Mouse (Mus musculus) lung, adult 2 months (tissue): ENCODE measurements around the gene Kcnc3. TPM values are rescaled to one million over a fixed set of nuclear protein-coding genes. Genes with fewer than 3 reads are reported as not detected.

Experiments used
- DNase-seq: peaks from one replicate; pipeline ENCODE4 v3.0.0; 2022
- H3K4me1 ChIP-seq: fragments of 200-500 bp; 2 replicates; pipeline ENCODE4 v1.6.1; 2011; ENCODE audit warnings: low read length; ENCODE audit not compliant: control insufficient read depth, insufficient read depth
- H3K4me3 ChIP-seq: fragments of 200-500 bp; replicated peaks from 2 replicates; pipeline ENCODE3; 2011; ENCODE audit warnings: low read depth, mild to moderate bottlenecking, control low read depth, low read length; ENCODE audit errors: extremely low read depth
- CTCF ChIP-seq: fragments of 200-500 bp; IDR thresholded peaks from 2 replicates; pipeline ENCODE4 v1.5.1; 2011; ENCODE audit warnings: mild to moderate bottlenecking, low read length, control low read depth; ENCODE audit not compliant: insufficient read depth
- POLR2A ChIP-seq: fragments of 200-500 bp; IDR thresholded peaks from 2 replicates; pipeline ENCODE4 v1.6.1; 2011; ENCODE audit warnings: low read depth, mild to moderate bottlenecking, control low read depth, low read length, borderline replicate concordance; ENCODE audit errors: extremely low read depth
- WGBS: fragments of 180-500 bp; shearing (Covaris S2); methylation state at CpG from one replicate; pipeline ENCODE4 v1.1.7; 2018; 5-methylcytosine and 5-hydroxymethylcytosine counted together
- polyA plus RNA-seq: library from polyadenylated mRNA; depleted of rRNA; stranded (reverse); fragments of >200 nt; gene quantifications from 2 replicates; pipeline ENCODE4 v1.2.3, GENCODE M21; 2012

Kcnc3 gene
- polyA plus RNA-seq, 1 experiment, result 36.0 TPM

DNA sequence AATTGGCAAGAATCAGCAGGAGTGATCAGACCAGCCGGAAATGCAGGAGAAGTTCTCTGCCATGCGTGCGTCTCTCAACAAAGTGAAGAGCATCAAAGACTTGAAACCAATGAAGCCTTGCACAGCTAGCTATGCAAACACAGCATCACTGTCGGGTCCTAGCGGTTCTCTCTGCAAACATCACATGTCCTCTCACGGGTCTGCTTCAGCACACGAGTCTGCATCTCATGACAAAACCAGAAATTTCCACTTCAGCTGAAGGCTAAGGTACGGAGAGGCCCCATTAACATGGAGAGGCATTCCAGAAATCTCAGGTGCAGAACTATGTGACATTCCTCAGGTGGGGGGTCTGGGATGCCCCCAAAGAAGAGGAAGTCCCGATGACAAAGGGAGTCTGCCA, 21.7 kb upstream of the Kcnc3 start:
- peak; percentile 4 for DNase-seq

DNA sequence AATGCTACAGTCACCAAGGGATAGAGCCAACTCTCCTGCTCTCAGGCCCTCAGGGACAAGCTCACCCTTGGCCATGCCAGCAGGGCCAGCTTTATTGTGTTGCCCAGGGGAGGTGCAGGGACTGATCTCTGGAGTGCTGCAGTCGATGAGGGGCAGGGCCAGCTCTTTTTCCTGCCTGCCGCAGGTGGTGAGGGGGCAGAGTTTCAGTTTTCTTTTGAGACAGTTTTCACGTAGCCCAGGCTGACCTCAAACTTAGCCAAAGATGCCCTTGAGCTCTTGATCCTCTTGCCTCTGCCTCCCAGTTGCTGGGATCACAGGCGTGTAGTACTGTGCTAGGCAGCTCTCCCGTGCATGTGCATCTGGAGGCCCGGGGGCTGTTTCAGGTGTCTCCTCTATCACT, 19.5 kb upstream of the Kcnc3 start:
- no peaks in the 10 kb centered on the region; the same call in 1 of the 2 replicates for H3K4me1 ChIP-seq
- TF ChIP-seq POLR2A, result no peak
- TF ChIP-seq CTCF, result no peak
- H3K4me3 ChIP-seq, result no peak overlapping the region
- DNase-seq, result peak; percentile 5
- 66% methylated on average over 6 of the region's 6 CpGs for WGBS

More for the DNA sequence above, 21.7 kb upstream of the Kcnc3 start:
- TF ChIP-seq CTCF (no peak), POLR2A (no peak)
- Histone ChIP-seq H3K4me1 (no peaks in the 10 kb centered on the region; the same call in 1 of the 2 replicates), H3K4me3 (no peak overlapping the region)
- WGBS, result 50% methylated on average over 9 of the region's 9 CpGs

DNA sequence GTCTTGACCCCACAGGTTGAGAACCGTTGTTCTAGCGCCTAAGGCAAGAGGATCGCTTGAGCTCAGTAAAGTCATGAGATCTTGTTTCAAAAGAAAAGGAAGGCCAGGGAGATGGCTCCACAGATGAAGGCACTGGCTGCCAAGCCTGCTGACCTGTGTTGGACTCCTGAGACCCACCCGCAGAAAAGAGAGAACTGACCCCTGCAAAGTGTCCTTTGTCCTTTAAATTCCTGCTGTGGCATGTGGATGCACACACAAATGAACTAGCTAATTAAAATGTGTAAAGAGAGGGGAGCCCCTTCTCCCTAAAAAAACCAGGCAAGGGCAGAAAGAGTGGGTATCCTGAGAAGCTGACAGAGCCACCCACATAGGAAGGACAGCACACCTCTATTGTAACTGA, 18.7 kb upstream of the Kcnc3 start:
- TF ChIP-seq CTCF, result no peak
- TF ChIP-seq POLR2A, result no peak
- H3K4me1 ChIP-seq, result no peaks in the 10 kb centered on the region; the same call in 1 of the 2 replicates
- H3K4me3 ChIP-seq, result no peak overlapping the region
- DNase-seq, result peak; percentile 4
- WGBS, result 60% methylated on average over 4 of the region's 4 CpGs

DNA sequence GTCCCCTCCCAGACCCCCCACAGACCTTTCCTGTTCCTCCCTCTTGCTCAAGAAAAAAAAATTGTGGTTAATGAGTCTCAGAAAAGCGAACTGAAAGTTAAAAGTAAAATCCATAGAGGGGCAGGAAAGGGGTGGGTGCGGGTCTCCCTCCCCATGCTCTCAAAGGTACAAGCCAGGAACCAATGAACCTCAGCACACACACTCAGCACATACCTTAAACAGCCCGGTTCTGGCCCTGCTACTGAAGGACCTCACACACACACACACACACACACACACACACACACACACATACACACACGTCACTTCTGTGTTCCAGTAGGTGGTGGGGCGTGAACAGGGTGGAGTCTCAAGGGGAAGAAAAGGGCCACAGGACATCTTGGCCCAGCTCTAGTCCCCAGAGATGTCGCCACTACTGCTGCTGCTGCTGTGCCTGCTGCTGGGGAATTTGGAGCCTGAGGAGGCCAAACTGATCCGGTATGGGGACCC, 18.2 kb upstream of the Kcnc3 start, which contains the start of gene Napsa:
Napsa (plus strand) TSS at position 168 of the 489 bp plus-strand sequence.
- TF ChIP-seq CTCF (no peak), POLR2A (peak; percentile 96; the same call in 1 of the 2 replicates)
- DNase-seq, result peak; percentile 57
- peak within 1 kb of the TSS; percentile 62 for H3K4me3 ChIP-seq
- 26% methylated on average over 7 of the region's 7 CpGs for WGBS
- H3K4me1 ChIP-seq, result no peaks in the 10 kb centered on the region; the same call in 1 of the 2 replicates

DNA sequence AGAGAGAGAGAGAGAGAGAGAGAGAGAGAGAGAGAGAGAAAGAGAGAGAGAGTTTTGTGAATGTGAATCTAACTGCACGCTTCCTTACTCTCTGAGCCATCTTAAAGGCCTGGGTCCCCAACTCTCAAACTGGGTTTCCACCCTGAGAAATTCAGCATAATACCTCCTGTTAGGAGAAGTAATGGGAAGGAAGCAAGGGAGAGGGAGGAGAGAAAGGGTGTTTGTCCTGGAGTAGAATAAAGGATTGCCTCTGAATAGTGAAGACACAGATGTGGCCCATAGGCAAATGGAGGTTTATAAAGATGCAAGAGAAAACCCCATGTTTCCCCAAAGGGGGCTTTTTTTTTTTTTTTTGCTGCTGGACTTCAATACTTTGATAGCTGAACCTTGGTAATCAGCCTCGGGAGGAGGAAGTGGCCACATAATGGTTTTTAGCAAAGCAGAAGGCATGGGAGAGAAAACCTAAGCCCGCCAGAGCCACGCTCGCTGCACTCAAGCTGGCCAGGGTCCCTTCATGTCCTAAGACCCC, 17.4 kb upstream of the Kcnc3 start:
- TF ChIP-seq POLR2A (no peak), CTCF (no peak)
- DNase-seq, result no peak
- 57% methylated on average over 5 of the region's 5 CpGs for WGBS
- Histone ChIP-seq H3K4me3 (peak overlapping the region; percentile 59), H3K4me1 (no peaks in the 10 kb centered on the region; the same call in 1 of the 2 replicates)

DNA sequence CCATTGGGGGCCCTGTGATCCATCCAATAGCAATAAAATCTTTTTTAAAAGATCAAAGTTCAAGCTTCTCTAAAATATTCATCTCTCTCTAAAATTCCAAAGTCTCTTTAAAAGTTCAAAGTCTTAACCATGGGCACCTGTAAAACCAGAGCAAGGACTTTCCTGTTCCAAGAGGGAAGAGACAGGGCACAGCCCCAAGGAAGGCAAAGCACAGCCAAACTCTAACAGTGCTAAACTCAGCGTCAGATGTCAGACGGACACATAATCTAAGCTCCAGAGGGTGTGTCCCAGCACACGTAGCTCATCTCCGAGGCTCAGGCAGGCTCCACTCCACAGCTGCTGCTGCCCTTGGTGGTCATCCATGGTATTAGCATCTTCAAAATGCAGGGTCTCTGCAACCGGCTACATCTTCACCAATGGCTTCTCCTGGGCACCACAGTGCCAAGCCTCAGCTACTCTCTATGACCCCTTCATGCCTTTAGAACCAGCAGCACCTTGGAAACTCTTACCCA, 14.1 kb upstream of the Kcnc3 start:
- no peak for TF ChIP-seq POLR2A
- no peak for TF ChIP-seq CTCF
- no peak for DNase-seq
- 29% methylated on average over 5 of the region's 5 CpGs for WGBS

DNA sequence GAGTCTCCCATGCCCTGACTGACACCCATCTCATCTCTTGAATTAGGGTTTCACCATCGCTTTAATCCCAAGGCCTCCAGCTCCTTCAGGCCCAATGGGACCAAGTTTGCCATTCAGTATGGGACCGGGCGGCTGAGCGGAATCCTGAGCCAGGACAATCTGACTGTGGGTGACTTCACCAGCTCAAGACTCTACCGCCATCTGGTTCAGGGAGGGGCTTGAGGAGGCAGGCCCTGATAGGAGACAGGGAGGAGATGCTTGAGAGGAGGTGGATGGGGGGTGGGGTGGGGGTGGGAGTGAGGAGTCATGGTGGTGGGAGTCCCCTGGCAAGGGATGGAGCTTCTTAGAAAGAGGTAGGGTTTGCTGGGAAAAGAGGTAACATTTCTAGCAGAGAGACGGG, 8.8 kb upstream of the Kcnc3 start:
- no peak for DNase-seq
- TF ChIP-seq CTCF (no peak), POLR2A (no peak)
- WGBS, result 75% methylated on average over 6 of the region's 6 CpGs
- H3K4me3 ChIP-seq, result no peak overlapping the region
- peaks cover 8% of the 10 kb centered on the region for H3K4me1 ChIP-seq

More for the DNA sequence above, 14.1 kb upstream of the Kcnc3 start:
- no peak overlapping the region for H3K4me3 ChIP-seq
- no peaks in the 10 kb centered on the region; the same call in 1 of the 2 replicates for H3K4me1 ChIP-seq

DNA sequence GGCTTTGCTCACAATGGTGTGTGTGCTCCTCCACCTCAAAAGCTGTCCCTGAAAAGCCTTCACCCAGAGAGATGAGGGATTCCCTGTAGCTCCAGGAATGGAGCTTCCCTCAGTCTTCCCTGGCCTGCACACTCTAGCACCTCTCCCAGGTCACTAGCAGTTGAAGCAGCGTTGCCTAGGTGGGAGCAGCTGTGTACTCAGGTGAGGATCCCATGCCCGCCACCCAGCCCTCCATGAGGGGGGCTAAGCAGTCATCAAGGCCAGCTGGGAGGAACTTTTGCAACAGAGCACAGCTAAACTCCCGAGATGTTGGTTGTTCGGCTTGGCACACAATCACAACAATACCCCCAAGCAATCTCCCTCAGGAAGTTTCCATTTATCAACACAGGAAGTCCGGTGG, 7.8 kb upstream of the Kcnc3 start:
- 35% methylated on average over 5 of the region's 5 CpGs for WGBS
- no peak for DNase-seq
- TF ChIP-seq POLR2A (no peak), CTCF (no peak)
- peaks cover 11% of the 10 kb centered on the region for H3K4me1 ChIP-seq
- no peak overlapping the region for H3K4me3 ChIP-seq

GRCm38 (mm10) chr7:44583146-44583545, 7.3 kb upstream of the Kcnc3 start:
- no peak overlapping the region for H3K4me3 ChIP-seq
- no peak for DNase-seq
- TF ChIP-seq CTCF (no peak), POLR2A (no peak; the same call in 1 of the 2 replicates)
- peaks cover 11% of the 10 kb centered on the region for H3K4me1 ChIP-seq
- 42% methylated on average over 1 of the region's 1 CpGs for WGBS
